Mouse (Mus musculus) hindbrain, embryonic 12.5 days (tissue): ENCODE data around the gene Agmat. TPM values are rescaled to one million over a fixed set of nuclear protein-coding genes. Genes with fewer than 3 reads are reported as not detected.
"Not testable (repeated sequence)": the region's sequence is repeated elsewhere in the genome, so short reads cannot be mapped to it uniquely, and the experiment has no call there.

Experiments
- ATAC-seq: fragments of 200-750 bp; cut with Nextera tagmentation; 2 replicates; pipeline ENCODE4 v1.8.0; 2017; ENCODE audit warnings: moderate TSS enrichment; ENCODE audit not compliant: low FRiP score
- H3K27ac ChIP-seq: fragments of 300-500 bp; sonication (generic); 2 replicates; pipeline ENCODE4 v1.5.1; 2016; ENCODE audit warnings: mild to moderate bottlenecking
- H3K27me3 ChIP-seq: fragments of 300-500 bp; sonication (generic); 2 replicates; pipeline ENCODE4 v1.6.1; 2016; ENCODE audit warnings: mild to moderate bottlenecking
- H3K36me3 ChIP-seq: fragments of 300-500 bp; sonication (generic); 2 replicates; pipeline ENCODE4 v1.6.1; 2016; ENCODE audit warnings: mild to moderate bottlenecking
- H3K4me1 ChIP-seq: fragments of 300-500 bp; sonication (generic); 2 replicates; pipeline ENCODE4 v1.6.1; 2016
- H3K4me2 ChIP-seq: fragments of 300-500 bp; sonication (generic); replicated peaks from 2 replicates; pipeline ENCODE4 v1.6.1; 2016; ENCODE audit warnings: mild to moderate bottlenecking
- H3K4me3 ChIP-seq: fragments of 300-500 bp; sonication (generic); 2 replicates; pipeline ENCODE4 v1.5.1; 2016; ENCODE audit warnings: mild to moderate bottlenecking
- H3K9ac ChIP-seq: fragments of 300-500 bp; sonication (generic); 2 replicates; pipeline ENCODE4 v1.6.1; 2016; ENCODE audit warnings: mild to moderate bottlenecking, moderate library complexity
- H3K9me3 ChIP-seq: fragments of 300-500 bp; sonication (generic); replicated peaks from 2 replicates; pipeline ENCODE4 v1.6.1; 2016; ENCODE audit warnings: mild to moderate bottlenecking
- whole genome bisulfite sequencing: fragments of 180-500 bp; shearing (Covaris S2); methylation state at CpG from one replicate; pipeline ENCODE4 v1.1.7; 2016; 5-methylcytosine and 5-hydroxymethylcytosine counted together
- polyA plus RNA-seq: library from polyadenylated mRNA; unstranded; fragments of >200 nt; fragmentation: Nextera tagmentation; extraction: Ambion mirVana; gene quantifications from 2 replicates; pipeline ENCODE4 v1.2.1, GENCODE M21; 2016

Agmat gene
- polyA plus RNA-seq, 1 experiment from 2014 or later, result not detected

GRCm38 (mm10) chr4:141766316-141766667, 19.8 kb downstream of the Agmat start:
- Histone ChIP-seq H3K27me3 (no peaks in the 10 kb centered on the region), H3K4me2 (no peak overlapping the region), H3K9me3 (no peaks in the 10 kb centered on the region), H3K9ac (no peak overlapping the region), H3K4me1 (peaks cover 4% of the 10 kb centered on the region), H3K27ac (peak overlapping the region; percentile 75), H3K4me3 (no peak overlapping the region), H3K36me3 (peaks cover 92% of the 10 kb centered on the region)
- ATAC-seq, result peak; percentile 16; the same call in 1 of the 2 replicates
- WGBS, result 81% methylated on average over 8 of the region's 8 CpGs

DNA sequence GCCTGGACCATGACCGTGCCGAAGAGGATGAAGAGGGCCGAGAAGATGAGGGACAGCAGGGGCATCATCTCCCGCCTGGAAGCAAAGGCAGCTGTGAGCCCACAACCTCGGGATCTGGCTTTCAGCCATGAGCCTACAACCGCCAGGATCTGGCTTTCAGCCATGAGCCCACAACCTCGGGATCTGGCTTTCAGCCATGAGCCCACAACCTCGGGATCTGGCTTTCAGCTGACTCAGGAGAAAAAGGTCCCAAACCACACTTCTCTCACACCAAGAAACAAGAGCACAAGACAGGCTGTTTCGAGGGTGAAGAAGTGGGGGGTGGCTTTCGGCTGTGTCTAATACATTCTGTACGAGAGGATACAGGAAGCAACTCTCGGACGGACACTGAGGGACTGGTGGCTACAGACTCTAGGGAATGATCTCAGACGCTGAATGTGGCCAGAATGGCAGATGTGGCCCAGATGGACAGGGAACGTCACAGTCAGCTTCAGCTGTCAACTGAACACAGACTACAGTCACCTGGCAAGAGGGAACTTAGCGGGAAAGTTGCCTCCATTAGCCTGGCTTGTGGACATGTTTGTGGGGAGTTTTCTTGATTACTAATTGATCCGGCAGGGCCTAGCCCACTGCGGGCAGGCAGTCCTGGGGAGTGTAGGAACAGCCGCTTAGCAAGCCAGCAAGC, 20.3 kb downstream of the Agmat start:
- peaks cover 95% of the 10 kb centered on the region for H3K36me3 ChIP-seq
- 0 out of 2 replicates have a peak overlapping the region, but pooled peaks have one; percentile 2 for H3K4me2 ChIP-seq
- peaks cover 4% of the 10 kb centered on the region for H3K4me1 ChIP-seq
- no peak overlapping the region for H3K9ac ChIP-seq
- H3K4me3 ChIP-seq, result no peak overlapping the region
- no peaks in the 10 kb centered on the region for H3K27me3 ChIP-seq
- H3K9me3 ChIP-seq, result no peaks in the 10 kb centered on the region
- H3K27ac ChIP-seq, result peak overlapping the region; percentile 75
- 68% methylated on average over 19 of the region's 19 CpGs for WGBS
- 0 out of 2 replicates have a peak, but pooled peaks have one; percentile 22 for ATAC-seq

- WGBS, result 71% methylated on average over 19 of the region's 19 CpGs
- no peak for ATAC-seq
- H3K27ac ChIP-seq, result peak overlapping the region; percentile 75
Measured at GRCm38 (mm10) chr4:141767353-141768036, 21.0 kb downstream of the Agmat start.

DNA sequence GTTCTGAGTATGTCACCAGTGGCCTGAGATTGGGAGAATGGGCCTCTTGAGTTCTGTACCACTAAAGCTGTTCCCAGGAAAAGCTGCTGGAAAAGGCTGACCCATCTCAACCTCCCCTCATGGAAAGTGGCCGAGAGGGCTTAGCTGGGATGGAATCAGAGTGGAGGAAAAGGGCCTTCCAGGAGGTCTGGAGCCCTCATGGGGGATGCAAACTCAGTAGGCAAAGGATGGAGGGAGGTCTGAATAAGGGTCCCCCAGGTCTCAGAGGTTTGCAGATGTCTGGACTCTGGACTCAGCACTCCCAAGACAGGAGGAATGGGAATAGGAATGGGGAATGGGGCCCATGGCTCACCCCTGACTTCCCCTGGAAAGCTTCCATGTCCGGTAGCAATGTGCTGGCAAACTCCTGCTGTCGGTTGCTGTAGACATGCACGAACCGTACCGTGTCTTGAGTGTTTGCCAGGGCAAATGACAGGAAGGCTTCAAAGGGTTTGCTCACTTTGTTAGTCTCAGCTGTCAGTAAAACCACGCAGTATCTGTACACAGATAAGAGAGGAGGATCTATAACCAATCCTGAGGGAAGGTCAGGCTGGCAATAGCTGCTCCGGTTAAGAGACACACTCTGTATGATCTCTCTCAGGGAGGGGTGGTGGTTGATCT, 23.2 kb downstream of the Agmat start:
- Histone ChIP-seq H3K36me3 (peaks cover 93% of the 10 kb centered on the region), H3K4me3 (no peak overlapping the region), H3K27me3 (no peaks in the 10 kb centered on the region), H3K9ac (no peak overlapping the region), H3K9me3 (no peaks in the 10 kb centered on the region), H3K4me2 (no peak overlapping the region), H3K27ac (no peak overlapping the region), H3K4me1 (peaks cover 4% of the 10 kb centered on the region)
- no peak for ATAC-seq
- 95% methylated on average over 8 of the region's 8 CpGs for WGBS

More at GRCm38 (mm10) chr4:141767353-141768036, 21.0 kb downstream of the Agmat start:
- H3K9me3 ChIP-seq, result no peaks in the 10 kb centered on the region
- H3K4me2 ChIP-seq, result no peak overlapping the region
- peaks cover 4% of the 10 kb centered on the region for H3K4me1 ChIP-seq
- no peak overlapping the region for H3K9ac ChIP-seq
- H3K27me3 ChIP-seq, result no peaks in the 10 kb centered on the region
- H3K4me3 ChIP-seq, result no peak overlapping the region
- peaks cover 94% of the 10 kb centered on the region for H3K36me3 ChIP-seq

DNA sequence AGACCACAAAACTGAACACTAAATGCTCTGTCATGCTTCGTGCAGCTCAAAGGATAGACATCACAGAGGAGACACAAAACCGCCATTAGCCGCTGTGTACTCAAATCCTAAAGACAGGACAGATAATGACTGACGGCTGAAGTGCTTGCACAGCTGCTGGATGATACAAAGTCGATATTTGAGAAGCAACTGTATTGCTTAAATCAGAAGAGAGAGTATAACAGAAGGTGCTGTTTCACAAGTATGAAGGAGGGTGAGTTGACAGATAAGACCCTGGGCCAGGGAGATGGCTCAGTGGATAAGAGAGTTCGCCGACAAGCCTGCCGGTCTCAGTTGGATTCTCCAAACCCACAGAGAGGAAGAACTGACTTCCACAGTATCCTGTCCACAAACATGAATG, 25.4 kb downstream of the Agmat start:
- Histone ChIP-seq H3K4me3 (no peak overlapping the region), H3K9ac (no peak overlapping the region), H3K9me3 (no peaks in the 10 kb centered on the region), H3K27me3 (no peaks in the 10 kb centered on the region), H3K36me3 (peaks cover 95% of the 10 kb centered on the region), H3K4me2 (no peak overlapping the region), H3K27ac (no peak overlapping the region), H3K4me1 (peaks cover 4% of the 10 kb centered on the region)
- 93% methylated on average over 8 of the region's 8 CpGs for WGBS
- no peak for ATAC-seq

DNA sequence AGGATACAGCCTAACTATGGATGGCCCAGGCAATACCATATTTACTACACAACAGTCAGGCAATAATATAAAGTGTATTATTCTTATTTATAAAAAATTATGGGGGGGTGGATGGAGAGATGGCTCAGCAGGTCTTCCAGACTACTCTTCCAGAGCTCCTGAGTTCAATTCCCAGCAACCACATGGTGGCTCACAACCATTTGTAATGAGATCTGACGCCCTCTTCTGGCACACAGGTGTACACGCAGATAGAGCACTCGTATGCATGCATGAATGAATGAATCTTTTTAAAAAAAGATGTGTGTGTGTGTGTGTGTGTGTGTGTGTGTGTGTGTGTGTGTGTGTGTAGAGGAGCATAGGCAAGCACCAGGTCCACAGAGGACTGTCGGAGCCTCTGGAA, 26.5 kb downstream of the Agmat start:
- H3K4me3 ChIP-seq, H3K9me3 ChIP-seq, H3K4me1 ChIP-seq, H3K4me2 ChIP-seq, H3K27ac ChIP-seq, H3K27me3 ChIP-seq, ATAC-seq, H3K9ac ChIP-seq: not testable (repeated sequence)
- peaks cover 89% of the 10 kb centered on the region for H3K36me3 ChIP-seq
- 82% methylated on average over 4 of the region's 4 CpGs for WGBS

DNA sequence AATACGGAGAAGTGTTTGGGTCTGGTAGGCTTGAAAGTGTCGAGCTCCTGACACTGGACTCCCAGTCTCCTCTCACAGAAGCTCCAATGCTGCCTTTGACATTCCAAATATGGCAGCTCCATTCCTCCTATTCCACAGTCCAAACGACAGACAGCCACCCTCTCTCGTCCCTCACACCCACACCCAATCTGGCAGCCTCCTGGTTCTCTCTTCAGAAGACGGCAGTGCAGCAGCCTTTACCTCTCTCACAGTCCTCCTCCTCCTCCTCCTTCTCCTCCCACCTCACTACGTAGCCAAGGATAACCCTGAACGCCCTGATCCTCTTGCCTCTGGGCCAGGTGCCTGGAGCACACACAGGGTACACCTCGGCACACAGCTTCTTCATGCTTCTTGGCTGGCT, 33.4 kb downstream of the Agmat start:
- H3K9me3 ChIP-seq, result no peaks in the 10 kb centered on the region
- no peaks in the 10 kb centered on the region for H3K4me1 ChIP-seq
- H3K27me3 ChIP-seq, result no peaks in the 10 kb centered on the region
- peaks cover 91% of the 10 kb centered on the region for H3K36me3 ChIP-seq
- ATAC-seq, result no peak
- H3K4me2 ChIP-seq, result no peak overlapping the region
- 97% methylated on average over 8 of the region's 8 CpGs for whole genome bisulfite sequencing
- no peak overlapping the region for H3K4me3 ChIP-seq
- no peak overlapping the region for H3K27ac ChIP-seq
- no peak overlapping the region for H3K9ac ChIP-seq

- no peak overlapping the region for H3K27ac ChIP-seq
- ATAC-seq, result no peak
- H3K36me3 ChIP-seq, result peaks cover 88% of the 10 kb centered on the region
- H3K27me3 ChIP-seq, result no peaks in the 10 kb centered on the region
- no peaks in the 10 kb centered on the region for H3K9me3 ChIP-seq
- no peak overlapping the region for H3K4me3 ChIP-seq
- H3K4me1 ChIP-seq, result no peaks in the 10 kb centered on the region
- WGBS, result 96% methylated on average over 8 of the region's 8 CpGs
- H3K9ac ChIP-seq, result no peak overlapping the region
- no peak overlapping the region for H3K4me2 ChIP-seq
Measured at GRCm38 (mm10) chr4:141781201-141781985, 34.9 kb downstream of the Agmat start.

DNA sequence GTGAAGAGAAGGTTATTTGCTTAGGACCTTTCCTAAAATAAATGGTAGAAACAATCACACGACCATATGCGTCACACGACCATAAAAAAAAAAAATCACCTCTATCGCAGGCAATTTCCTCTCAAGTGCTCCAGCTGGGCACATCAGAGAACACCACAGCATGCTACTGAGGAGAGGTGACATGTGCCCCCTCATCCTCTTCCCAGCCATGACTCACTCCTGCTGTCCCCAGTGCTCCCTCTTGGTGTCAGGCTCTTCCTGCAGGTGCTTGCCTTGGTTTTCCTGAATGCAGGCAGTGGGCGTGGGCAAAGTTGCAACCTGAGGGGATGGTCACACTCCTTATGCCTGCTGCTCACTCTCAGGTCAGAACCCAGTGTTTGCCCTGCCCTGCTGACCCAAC, 38.4 kb downstream of the Agmat start:
- ATAC-seq, result no peak
- 89% methylated on average over 5 of the region's 5 CpGs for WGBS
- Histone ChIP-seq H3K27ac (no peak overlapping the region), H3K9ac (no peak overlapping the region), H3K4me2 (no peak overlapping the region), H3K36me3 (peaks cover 64% of the 10 kb centered on the region), H3K4me3 (no peak overlapping the region), H3K27me3 (no peaks in the 10 kb centered on the region), H3K9me3 (no peaks in the 10 kb centered on the region), H3K4me1 (peaks cover 4% of the 10 kb centered on the region)

DNA sequence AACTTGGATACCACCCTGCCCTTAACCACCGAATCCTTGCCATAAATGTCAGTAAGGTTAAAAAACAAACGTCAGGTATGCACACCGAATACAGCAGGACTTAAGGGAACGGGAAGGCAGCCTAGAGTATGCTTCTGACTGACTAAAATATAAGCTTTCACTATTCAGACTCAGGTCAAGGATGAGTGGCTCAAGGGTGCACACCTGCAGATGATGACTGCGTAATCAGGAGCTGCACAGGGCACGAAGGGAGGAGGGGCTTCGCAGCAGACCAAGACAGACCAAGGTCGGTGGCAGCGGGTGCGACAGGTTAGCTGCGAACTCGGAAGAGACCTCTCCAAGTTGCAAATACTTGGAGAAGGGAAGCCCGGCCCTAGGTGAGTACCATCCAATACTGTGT, 39.7 kb downstream of the Agmat start:
- no peak overlapping the region for H3K9ac ChIP-seq
- no peaks in the 10 kb centered on the region for H3K27me3 ChIP-seq
- no peak overlapping the region for H3K27ac ChIP-seq
- no peak overlapping the region for H3K4me3 ChIP-seq
- no peak for ATAC-seq
- H3K4me1 ChIP-seq, result peaks cover 8% of the 10 kb centered on the region
- 88% methylated on average over 13 of the region's 13 CpGs for WGBS
- H3K9me3 ChIP-seq, result no peaks in the 10 kb centered on the region
- peaks cover 51% of the 10 kb centered on the region for H3K36me3 ChIP-seq
- no peak overlapping the region for H3K4me2 ChIP-seq

DNA sequence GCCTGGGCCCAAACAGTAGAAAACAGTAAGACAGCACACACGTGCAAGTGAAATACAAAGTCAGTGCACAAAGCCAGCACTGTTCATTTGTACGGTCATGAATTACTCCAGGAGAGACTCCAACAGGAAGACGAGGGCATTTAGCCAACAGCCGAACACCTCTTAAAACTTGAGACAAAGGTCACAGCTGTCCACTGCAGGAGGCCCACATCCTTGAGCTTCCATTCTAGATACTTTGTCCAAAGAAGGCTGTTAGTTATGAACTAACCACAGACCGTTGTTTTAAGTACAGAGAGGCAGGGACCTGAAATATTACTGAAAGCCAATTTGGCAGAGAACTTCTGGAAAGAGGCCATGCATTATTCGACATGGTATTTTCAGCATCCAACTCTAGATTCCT, 40.6 kb downstream of the Agmat start:
- no peak overlapping the region for H3K27ac ChIP-seq
- H3K27me3 ChIP-seq, result no peaks in the 10 kb centered on the region
- peaks cover 9% of the 10 kb centered on the region for H3K4me1 ChIP-seq
- no peak overlapping the region for H3K4me2 ChIP-seq
- H3K9ac ChIP-seq, result no peak overlapping the region
- H3K4me3 ChIP-seq, result no peak overlapping the region
- 82% methylated on average over 6 of the region's 6 CpGs for WGBS
- H3K9me3 ChIP-seq, result no peaks in the 10 kb centered on the region
- ATAC-seq, result no peak
- peaks cover 42% of the 10 kb centered on the region for H3K36me3 ChIP-seq

DNA sequence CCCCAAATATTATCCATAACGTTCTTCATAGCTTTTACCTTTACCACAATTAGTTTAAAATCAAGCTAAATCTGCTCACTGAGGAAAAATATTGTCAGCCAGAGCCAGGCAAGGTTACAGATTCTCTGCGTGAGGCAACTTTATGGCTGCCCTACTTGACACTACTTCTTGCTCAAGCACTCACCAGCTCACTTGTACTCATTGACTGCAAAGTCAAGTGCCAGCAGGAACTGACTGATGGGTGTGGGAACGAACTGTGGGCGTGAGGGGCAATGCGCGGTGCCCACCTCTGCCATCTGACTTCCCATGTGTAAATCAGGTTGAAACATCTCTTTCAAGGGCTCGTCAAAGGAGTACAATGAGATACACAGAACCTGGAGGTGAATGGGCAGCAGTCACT, 41.0 kb downstream of the Agmat start:
- no peaks in the 10 kb centered on the region for H3K27me3 ChIP-seq
- 91% methylated on average over 7 of the region's 7 CpGs for whole genome bisulfite sequencing
- H3K4me1 ChIP-seq, result peaks cover 9% of the 10 kb centered on the region
- no peak overlapping the region for H3K9ac ChIP-seq
- no peak overlapping the region for H3K27ac ChIP-seq
- no peak overlapping the region for H3K4me2 ChIP-seq
- H3K36me3 ChIP-seq, result peaks cover 38% of the 10 kb centered on the region
- ATAC-seq, result no peak
- H3K4me3 ChIP-seq, result no peak overlapping the region
- no peaks in the 10 kb centered on the region for H3K9me3 ChIP-seq
